Comparison of ENCODE assay signal across 8 mouse cellular contexts in the genomic region with DNA sequence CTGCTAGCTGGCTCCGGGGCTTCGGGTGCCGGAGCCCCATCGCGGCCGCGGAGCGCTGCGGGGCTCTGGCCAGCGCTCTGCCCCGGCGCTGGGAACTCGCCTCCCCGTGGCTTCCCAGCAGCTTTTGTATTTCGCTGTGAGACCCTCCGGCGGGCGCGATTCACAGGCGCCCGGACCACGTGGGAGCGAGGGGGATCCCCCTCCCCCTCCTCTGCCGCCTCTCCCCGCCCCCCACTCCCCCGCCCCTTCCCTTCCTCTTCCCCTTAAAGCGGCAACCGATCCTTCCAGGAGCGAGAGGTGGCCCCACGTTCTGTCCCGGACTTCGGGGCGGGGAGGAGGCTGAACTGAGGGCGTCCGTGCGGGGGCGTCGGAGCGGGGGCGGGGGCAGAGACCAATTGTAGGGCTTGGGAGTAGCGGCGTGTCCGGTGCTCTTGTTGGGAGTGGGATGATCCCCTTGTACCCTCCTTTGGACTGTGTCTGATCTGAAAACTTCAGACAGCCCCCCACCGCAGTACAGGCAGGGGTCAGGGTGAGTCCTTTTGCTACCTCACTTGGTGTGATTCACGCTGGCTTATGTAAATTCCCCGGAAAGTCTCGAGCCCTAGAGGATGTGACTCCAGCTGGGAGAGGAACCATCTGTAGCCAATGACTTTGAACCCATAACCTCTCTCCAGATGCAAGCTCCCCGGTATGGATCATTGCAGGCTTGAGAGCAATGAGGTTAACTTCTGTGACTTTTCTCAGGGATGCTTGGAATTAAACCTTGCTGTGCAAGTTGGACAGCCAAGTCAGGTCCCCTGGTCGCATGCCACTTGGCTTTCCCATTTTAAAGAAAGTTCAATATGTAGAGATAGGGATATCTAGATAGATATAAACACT. TPM values are rescaled to one million over a fixed set of nuclear protein-coding genes. Genes with fewer than 3 reads are reported as not detected.
DNase-seq lines count a peak whose midpoint lies in the region; ATAC-seq and TF ChIP-seq lines count a peak whose summit lies in the region.

TSS of gene Fjx1 (minus strand) at position 829 of the 879 bp plus-strand sequence.

- H3K9me3 ChIP-seq in erythroblast, embryonic 14.5 days (ENCODE audit: control insufficient read depth, low read length) = peaks cover 2% of the 10 kb centered on the region; the same call in 1 of the 2 replicates
- no peaks in the 10 kb centered on the region for H3K9me3 ChIP-seq in forebrain, embryonic 15.5 days
- H3K9me3 ChIP-seq in lung, embryonic 14.5 days (ENCODE audit: low read depth, low read length) = no peaks in the 10 kb centered on the region

- DNase-seq in brain, embryonic 18.5 days (ENCODE audit: low read depth, low spot score) = peak; percentile 72
- peak; percentile 2 for DNase-seq in heart, postnatal 25 days (ENCODE audit: low spot score)
- peak; percentile 44 to 48 for DNase-seq in layer of hippocampus, adult 2 months (ENCODE audit: low spot score in 2 of 2)
- peak; percentile 85 for DNase-seq in lung, embryonic 14.5 days
- peak; percentile 63 for DNase-seq in right cerebral cortex, postnatal 14 days

- WGBS in forebrain, embryonic 15.5 days = 1% methylated on average over 48 of the region's 49 CpGs
- under 1% methylated on average over 48 of the region's 49 CpGs for WGBS in lung, embryonic 14.5 days

- peaks cover 57% of the 10 kb centered on the region for H3K27me3 ChIP-seq in erythroblast, embryonic 14.5 days (ENCODE audit: control insufficient read depth)
- no peaks in the 10 kb centered on the region; the same call in 1 of the 2 replicates for H3K27me3 ChIP-seq in forebrain, embryonic 15.5 days
- peaks cover 7% of the 10 kb centered on the region for H3K27me3 ChIP-seq in lung, embryonic 14.5 days (ENCODE audit: insufficient read depth, low read length)

- peak within 1 kb of the TSS; percentile 62 for H3K4me2 ChIP-seq in forebrain, embryonic 15.5 days (replicated peaks)
- peak within 1 kb of the TSS; percentile 98 for H3K4me2 ChIP-seq in lung, embryonic 14.5 days

- peak within 1 kb of the TSS; percentile 95 for H3K27ac ChIP-seq in forebrain, embryonic 15.5 days (replicated peaks)
- H3K27ac ChIP-seq in layer of hippocampus, adult 2 months = peak within 1 kb of the TSS; percentile 94
- H3K27ac ChIP-seq in lung, embryonic 14.5 days (ENCODE audit: low read depth) = peak within 1 kb of the TSS; percentile 80

- H3K4me3 ChIP-seq in erythroblast, embryonic 14.5 days (replicated peaks) = peak within 1 kb of the TSS; percentile 38
- H3K4me3 ChIP-seq in forebrain, embryonic 15.5 days = peak within 1 kb of the TSS; percentile 88
- H3K4me3 ChIP-seq in layer of hippocampus, adult 2 months = peak within 1 kb of the TSS; percentile 87
- peak within 1 kb of the TSS; percentile 70 for H3K4me3 ChIP-seq in lung, embryonic 14.5 days (ENCODE audit: low read depth, low read length)

- no peaks in the 10 kb centered on the region for H3K36me3 ChIP-seq in erythroblast, embryonic 14.5 days (ENCODE audit: control insufficient read depth)
- peaks cover 4% of the 10 kb centered on the region; the same call in 1 of the 2 replicates for H3K36me3 ChIP-seq in forebrain, embryonic 15.5 days
- no peaks in the 10 kb centered on the region for H3K36me3 ChIP-seq in lung, embryonic 14.5 days (ENCODE audit: insufficient read depth)

- TF ChIP-seq CTCF in layer of hippocampus, adult 2 months (conservative IDR thresholded peaks at IDR 0.05) = no peak
- TF ChIP-seq CTCF in lung, embryonic 14.5 days (IDR thresholded peaks at IDR 0.05; ENCODE audit: low read depth) = no peak

- intact Hi-C loops in heart, postnatal 25 days (cut with DNase I) = loop anchor here (5.0 to 10.0 kb wide), 4 partner anchors 50 to 737 kb away; partner anchors contain the start of gene Ldlrad3

- peak within 1 kb of the TSS; percentile 90 for H3K9ac ChIP-seq in forebrain, embryonic 15.5 days (replicated peaks)
- peak within 1 kb of the TSS; percentile 75 for H3K9ac ChIP-seq in lung, embryonic 14.5 days

- H3K4me1 ChIP-seq in erythroblast, embryonic 14.5 days (ENCODE audit: control insufficient read depth) = peaks cover 4% of the 10 kb centered on the region; the same call in 1 of the 2 replicates
- peaks cover 26% of the 10 kb centered on the region for H3K4me1 ChIP-seq in forebrain, embryonic 15.5 days
- no peaks in the 10 kb centered on the region; the same call in 1 of the 2 replicates for H3K4me1 ChIP-seq in lung, embryonic 14.5 days (ENCODE audit: insufficient read depth)

- ATAC-seq in erythroblast, adult 5-6 weeks (replicated peaks; ENCODE audit: low FRiP score, poor library complexity, severe bottlenecking) = no peak
- peak; percentile 82 for ATAC-seq in forebrain, embryonic 15.5 days (replicated peaks)
- ATAC-seq in lung, embryonic 14.5 days (ENCODE audit: insufficient read depth) = peak; percentile 76

RNA-seq across cellular contexts. Expression of gene Fjx1, which starts in this region (rescaled TPM):
- polyA plus RNA-seq in erythroblast, embryonic 14.5 days (2012) = 0.03 TPM in 1 of 2 replicates, not detected in the other
- not detected in 2 replicates for total RNA-seq in erythroblast, adult 5-6 weeks (2015; ENCODE audit: low replicate concordance)
- total RNA-seq in erythroblast, adult 5-6 weeks (2017; ENCODE audit: low replicate concordance) = not detected in 2 replicates
- 36.6 and 39.8 TPM in 2 replicates for polyA plus RNA-seq in forebrain, embryonic 15.5 days (2015; fragmentation: Nextera tagmentation; extraction: Ambion mirVana)
- under 1 TPM; 0.60 to 0.78 TPM for total RNA-seq in heart, postnatal 25 days (2021)
- total RNA-seq in layer of hippocampus, adult 2 months (2021) = 10 to 100 TPM; 52.9 to 53.6 TPM
- polyA plus RNA-seq in lung, embryonic 14.5 days (2014; fragmentation: Nextera tagmentation; extraction: Ambion mirVana) = 6.7 and 8.3 TPM in 2 replicates

Comparison
In these comparisons a context has a peak if more than half of its experiments do, and no peak if none do; other contexts are left out.
1. RNA of gene Fjx1 (total RNA-seq): 52.9 to 53.6 TPM in layer of hippocampus, adult 2 months; 0.60 to 0.78 TPM in heart, postnatal 25 days and not detected in erythroblast, adult 5-6 weeks; every median in the first group is over 10 times any median in the second.
2. Peak in DNase-seq in heart, postnatal 25 days; RNA of the gene not detected or under 1 TPM.
3. H3K4me3 ChIP-seq: peak in every context shown above with its lines; median percentile 88 in forebrain, embryonic 15.5 days; 87 in layer of hippocampus, adult 2 months; 70 in lung, embryonic 14.5 days; 38 in erythroblast, embryonic 14.5 days.
4. DNase-seq: peak in every context shown above with its lines; median percentile 85 in lung, embryonic 14.5 days; 72 in brain, embryonic 18.5 days; 63 in right cerebral cortex, postnatal 14 days; 46 in layer of hippocampus, adult 2 months; 2 in heart, postnatal 25 days.
5. Peak in every context shown above with its lines, with median percentiles within 50 percentile points of each other: H3K27ac ChIP-seq.